8 mouse cellular contexts compared by ENCODE assay signal in genomic region chr5:125520930-125521590, GRCm38 (mm10). TPM values are rescaled to one million over a fixed set of nuclear protein-coding genes. Genes with fewer than 3 reads are reported as not detected.
A peak's percentile ranks its signal among the peaks of the same experiment; 100 is the strongest.
DNase-seq lines count a peak whose midpoint lies in the region; ATAC-seq and TF ChIP-seq lines count a peak whose summit lies in the region.

No protein-coding gene starts in this region.

- H3K4me2 ChIP-seq in heart, embryonic 11.5 days = peak overlapping the region; percentile 43
- peak overlapping the region; percentile 61 for H3K4me2 ChIP-seq in liver, embryonic 13.5 days
- H3K4me2 ChIP-seq in stomach, postnatal 0 days (replicated peaks; ENCODE audit: low read depth) = no peak overlapping the region
- no peak overlapping the region for H3K4me2 ChIP-seq in hindbrain, embryonic 16.5 days (ENCODE audit: low read length)

- peaks cover 7% of the 10 kb centered on the region for H3K4me1 ChIP-seq in heart, embryonic 11.5 days (ENCODE audit: control insufficient read depth, insufficient read depth, low read length)
- H3K4me1 ChIP-seq in thymus, adult 2 months (replicated peaks; ENCODE audit: control insufficient read depth, insufficient read depth, low read length) = peaks cover 3% of the 10 kb centered on the region; the same call in 1 of the 2 replicates
- H3K4me1 ChIP-seq in liver, embryonic 13.5 days (replicated peaks) = peaks cover 14% of the 10 kb centered on the region; the same call in 1 of the 2 replicates
- no peaks in the 10 kb centered on the region for H3K4me1 ChIP-seq in stomach, postnatal 0 days (replicated peaks; ENCODE audit: control insufficient read depth, insufficient read depth)
- no peaks in the 10 kb centered on the region for H3K4me1 ChIP-seq in hindbrain, embryonic 16.5 days (ENCODE audit: control insufficient read depth, insufficient read depth, low read depth, low read length)

- ATAC-seq in heart, embryonic 11.5 days (replicated peaks; ENCODE audit: insufficient number of reproducible peaks, low FRiP score, low TSS enrichment) = no peak
- ATAC-seq in liver, embryonic 13.5 days (ENCODE audit: low read depth) = peak; percentile 37; the same call in 1 of the 2 replicates
- no peak for ATAC-seq in stomach, postnatal 0 days (ENCODE audit: low FRiP score, low TSS enrichment)
- ATAC-seq in hindbrain, embryonic 16.5 days = no peak

- TF ChIP-seq CTCF in thymus, adult 2 months (IDR thresholded peaks at IDR 0.05; ENCODE audit: borderline replicate concordance, control insufficient read depth, extremely low read depth, insufficient read depth, low read length, poor library complexity) = no peak
- 0 out of 2 replicates have a peak, but pooled peaks have one; percentile 1 for TF ChIP-seq CTCF in stomach, postnatal 0 days (IDR thresholded peaks at IDR 0.05; ENCODE audit: low read depth)

- no peaks in the 10 kb centered on the region for H3K27me3 ChIP-seq in heart, embryonic 11.5 days (ENCODE audit: control insufficient read depth, insufficient read depth, low read length)
- no peaks in the 10 kb centered on the region for H3K27me3 ChIP-seq in thymus, adult 2 months (ENCODE audit: control insufficient read depth, insufficient read depth, low read length)
- no peaks in the 10 kb centered on the region for H3K27me3 ChIP-seq in liver, embryonic 13.5 days
- no peaks in the 10 kb centered on the region for H3K27me3 ChIP-seq in stomach, postnatal 0 days (ENCODE audit: control insufficient read depth, insufficient read depth, low read length)
- no peaks in the 10 kb centered on the region for H3K27me3 ChIP-seq in hindbrain, embryonic 16.5 days (replicated peaks; ENCODE audit: control insufficient read depth, insufficient read depth, low read length)

- H3K4me3 ChIP-seq in heart, embryonic 11.5 days (ENCODE audit: low read depth, low read length) = 0 out of 2 replicates have a peak overlapping the region, but pooled peaks have one; percentile 9
- peak overlapping the region; percentile 20 for H3K4me3 ChIP-seq in thymus, adult 2 months (ENCODE audit: control insufficient read depth, insufficient read depth, low read length)
- H3K4me3 ChIP-seq in liver, embryonic 13.5 days (replicated peaks) = peak overlapping the region; percentile 41
- no peak overlapping the region for H3K4me3 ChIP-seq in stomach, postnatal 0 days (ENCODE audit: low read depth, low read length)
- H3K4me3 ChIP-seq in hindbrain, embryonic 16.5 days (ENCODE audit: low read length) = no peak overlapping the region

- H3K9ac ChIP-seq in heart, embryonic 11.5 days (ENCODE audit: low read depth, low read length) = no peak overlapping the region
- peak overlapping the region; percentile 22; the same call in 1 of the 2 replicates for H3K9ac ChIP-seq in liver, embryonic 13.5 days
- H3K9ac ChIP-seq in stomach, postnatal 0 days (ENCODE audit: low read length) = no peak overlapping the region
- H3K9ac ChIP-seq in hindbrain, embryonic 16.5 days (ENCODE audit: low read depth, low read length) = no peak overlapping the region

- H3K36me3 ChIP-seq in heart, embryonic 11.5 days (ENCODE audit: control insufficient read depth, insufficient read depth, low read length) = peaks cover 4% of the 10 kb centered on the region; the same call in 1 of the 2 replicates
- H3K36me3 ChIP-seq in thymus, adult 2 months (ENCODE audit: control insufficient read depth, insufficient read depth, low read length) = no peaks in the 10 kb centered on the region
- H3K36me3 ChIP-seq in liver, embryonic 13.5 days = peaks cover 7% of the 10 kb centered on the region; the same call in 1 of the 2 replicates
- peaks cover 11% of the 10 kb centered on the region for H3K36me3 ChIP-seq in stomach, postnatal 0 days (ENCODE audit: control insufficient read depth, insufficient read depth, low read length)
- peaks cover 13% of the 10 kb centered on the region for H3K36me3 ChIP-seq in hindbrain, embryonic 16.5 days (ENCODE audit: control insufficient read depth, insufficient read depth, low read length)

- no peak for TF ChIP-seq EP300 in stomach, postnatal 0 days (optimal IDR thresholded peaks at IDR 0.05)

- DNase-seq in heart, postnatal 4 days = no peak
- DNase-seq in thymus, adult 2 months = no peak
- no peak for DNase-seq in thymus, adult 18-20 months
- DNase-seq in liver, embryonic 13.5 days = peak; percentile 18
- DNase-seq in stomach, postnatal 0 days (ENCODE audit: low spot score) = no peak
- DNase-seq in cerebellum, adult 9-10 months = no peak

- no peaks in the 10 kb centered on the region for H3K9me3 ChIP-seq in heart, embryonic 11.5 days (replicated peaks; ENCODE audit: control insufficient read depth, low read length)
- no peaks in the 10 kb centered on the region for H3K9me3 ChIP-seq in liver, embryonic 13.5 days (replicated peaks)
- no peaks in the 10 kb centered on the region for H3K9me3 ChIP-seq in stomach, postnatal 0 days (ENCODE audit: control insufficient read depth, low read length)
- no peaks in the 10 kb centered on the region for H3K9me3 ChIP-seq in hindbrain, embryonic 16.5 days (ENCODE audit: control insufficient read depth, low read length)

- H3K27ac ChIP-seq in heart, embryonic 11.5 days (ENCODE audit: low read depth, low read length) = no peak overlapping the region
- H3K27ac ChIP-seq in thymus, adult 2 months (ENCODE audit: control insufficient read depth, insufficient read depth, low read length) = no peak overlapping the region
- no peak overlapping the region for H3K27ac ChIP-seq in liver, embryonic 13.5 days
- no peak overlapping the region for H3K27ac ChIP-seq in stomach, postnatal 0 days (replicated peaks)
- no peak overlapping the region for H3K27ac ChIP-seq in hindbrain, embryonic 16.5 days (ENCODE audit: low read depth, low read length)

- TF ChIP-seq POLR2A in thymus, adult 2 months (IDR thresholded peaks at IDR 0.05; ENCODE audit: control insufficient read depth, extremely low read depth, insufficient read depth, low read length, poor library complexity) = no peak

- WGBS in heart, embryonic 11.5 days (ENCODE audit: insufficient replicate concordance) = 15% methylated on average over 15 of the region's 15 CpGs
- 7% methylated on average over 15 of the region's 15 CpGs for WGBS in thymus, adult 2 months
- 7% methylated on average over 15 of the region's 15 CpGs for WGBS in liver, embryonic 13.5 days (ENCODE audit: insufficient replicate concordance)
- WGBS in stomach, postnatal 0 days = 18% methylated on average over 15 of the region's 15 CpGs
- 24% methylated on average over 15 of the region's 15 CpGs for WGBS in hindbrain, embryonic 16.5 days

RNA-seq across cellular contexts. Expression of gene Tmem132b, which starts 10.5 kb away (rescaled TPM):
- polyA plus RNA-seq in heart, embryonic 11.5 days (2014; fragmentation: Nextera tagmentation; extraction: Ambion mirVana) = 0.03 TPM in 2 replicates
- total RNA-seq in heart, postnatal 4 days (2021) = under 1 TPM in 1 of 2 experiments, not detected in 1; 0.19 TPM
- 0.09 and 0.15 TPM in 2 replicates for polyA plus RNA-seq in thymus, adult 2 months (2012; rRNA removed)
- polyA plus RNA-seq in liver, embryonic 13.5 days (2015; fragmentation: Nextera tagmentation; extraction: Ambion mirVana) = 0.14 TPM in 1 of 2 replicates, not detected in the other
- 0.21 and 0.30 TPM in 2 replicates for polyA plus RNA-seq in stomach, postnatal 0 days (2015; fragmentation: Nextera tagmentation; extraction: Ambion mirVana)
- 3.9 and 4.2 TPM in 2 replicates for polyA plus RNA-seq in hindbrain, embryonic 16.5 days (2015; fragmentation: Nextera tagmentation; extraction: Ambion mirVana)

RNA-seq across cellular contexts. Expression of gene Aacs, which starts 45.4 kb away (rescaled TPM):
- 14.2 and 15.5 TPM in 2 replicates for polyA plus RNA-seq in heart, embryonic 11.5 days (2014; fragmentation: Nextera tagmentation; extraction: Ambion mirVana)
- total RNA-seq in heart, postnatal 4 days (2021) = 1 to 10 TPM; 6.6 to 6.9 TPM
- 51.0 and 61.1 TPM in 2 replicates for polyA plus RNA-seq in thymus, adult 2 months (2012; rRNA removed)
- 17.5 and 17.9 TPM in 2 replicates for polyA plus RNA-seq in liver, embryonic 13.5 days (2015; fragmentation: Nextera tagmentation; extraction: Ambion mirVana)
- 39.7 and 41.4 TPM in 2 replicates for polyA plus RNA-seq in stomach, postnatal 0 days (2015; fragmentation: Nextera tagmentation; extraction: Ambion mirVana)
- polyA plus RNA-seq in hindbrain, embryonic 16.5 days (2015; fragmentation: Nextera tagmentation; extraction: Ambion mirVana) = 113 and 123 TPM in 2 replicates

Comparison
In these comparisons a context has a peak if more than half of its experiments do, and no peak if none do; other contexts are left out.
1. H3K4me2 ChIP-seq: peak in heart, embryonic 11.5 days (single experiment) and liver, embryonic 13.5 days (single experiment); none in stomach, postnatal 0 days (single experiment) and hindbrain, embryonic 16.5 days (single experiment).
2. H3K4me3 ChIP-seq: peak in heart, embryonic 11.5 days (single experiment), thymus, adult 2 months (single experiment) and liver, embryonic 13.5 days (single experiment); none in stomach, postnatal 0 days (single experiment) and hindbrain, embryonic 16.5 days (single experiment).